Mouse (Mus musculus) forelimb bud, embryonic 11.5 days (tissue): ENCODE measurements around the gene St3gal5.

ENCODE experiments used
- DNase-seq: peaks from one replicate; pipeline ENCODE4 v3.0.0-alpha.2; 2012; ENCODE audit warnings: low read depth, low spot score

St3gal5 gene

GRCm38 (mm10) chr6:72203279-72203678 lies 105.9 kb downstream of the St3gal5 start:
- DNase-seq: no peak
